Comparison of ENCODE assay signal across 8 mouse cellular contexts in the genomic region with DNA sequence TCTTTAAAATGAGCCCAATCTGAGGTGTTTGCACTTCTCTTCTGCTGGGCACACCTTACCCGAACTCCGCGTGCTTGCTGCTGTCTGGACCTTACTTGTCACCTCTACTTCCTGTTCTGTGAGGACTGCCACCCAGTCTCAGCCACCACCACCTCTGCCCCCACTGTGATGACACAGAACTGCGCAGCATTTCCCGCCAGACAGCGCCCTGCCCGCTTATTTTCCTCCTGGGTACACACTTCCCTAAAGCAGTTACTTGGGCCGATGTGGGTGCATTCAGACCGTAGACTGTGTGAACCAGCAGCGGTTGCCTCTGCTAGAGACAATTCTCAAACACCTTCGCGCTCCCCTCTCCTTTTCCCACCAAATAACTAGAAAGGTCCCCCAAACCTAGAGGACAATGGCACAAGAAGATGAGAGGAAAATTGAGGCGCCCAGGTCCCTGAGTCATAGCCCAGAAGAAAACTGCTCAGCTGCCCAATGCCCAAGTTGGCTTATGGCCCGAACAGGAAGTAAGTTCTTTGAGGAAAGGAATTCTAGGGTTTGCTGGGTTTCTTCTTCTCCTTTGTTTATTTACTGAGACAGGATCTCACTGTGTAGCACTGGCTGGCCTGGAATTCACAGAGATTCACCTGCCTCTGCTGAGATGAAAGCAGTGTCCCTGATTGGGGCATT. TPM values are rescaled to one million over a fixed set of nuclear protein-coding genes. Genes with fewer than 3 reads are reported as not detected.
A peak's percentile ranks its signal among the peaks of the same experiment; 100 is the strongest.
DNase-seq lines count a peak whose midpoint lies in the region; ATAC-seq lines count a peak whose summit lies in the region.

No protein-coding gene starts in this region.

- ATAC-seq in megakaryocyte, adult 5-6 weeks (ENCODE audit: poor library complexity, severe bottlenecking), result peak; percentile 98

- DNase-seq in 3T3-L1 (ENCODE audit: low read depth, low spot score), result peak; percentile 65
- DNase-seq in NIH3T3 (ENCODE audit: low read depth), result peak; percentile 30
- DNase-seq in heart, postnatal 25 days (ENCODE audit: low spot score), result peak; percentile 27
- DNase-seq in thymus, postnatal 36 days, result peak; percentile 68 to 78
- DNase-seq in layer of hippocampus, adult 8-10 months (ENCODE audit: low spot score in 2 of 2), result no peak
- no peak for DNase-seq in cerebellum, postnatal 14 days
- DNase-seq in layer of hippocampus, postnatal 25 days (ENCODE audit: extremely low spot score in 1 of 2, low spot score in 1 of 2), result no peak

- intact Hi-C loops in heart, postnatal 25 days (cut with DNase I), result no loop called here

RNA-seq across cellular contexts. Expression of gene Gm20403, which starts 12.8 kb away (rescaled TPM):
- not detected for total RNA-seq in heart, postnatal 25 days (2021)
- total RNA-seq in megakaryocyte, adult 5-6 weeks (2015), result not detected in 2 replicates
- total RNA-seq in megakaryocyte, adult 5-6 weeks (2017), result not detected in 2 replicates
- total RNA-seq in layer of hippocampus, adult 8-10 months (2022), result not detected
- total RNA-seq in layer of hippocampus, postnatal 25 days (2021), result not detected

RNA-seq across cellular contexts. Expression of gene Baz1a, which starts 15.0 kb away (rescaled TPM):
- 1 to 10 TPM; 6.8 to 8.6 TPM for total RNA-seq in heart, postnatal 25 days (2021)
- total RNA-seq in megakaryocyte, adult 5-6 weeks (2015), result 187 and 200 TPM in 2 replicates
- 105 and 107 TPM in 2 replicates for total RNA-seq in megakaryocyte, adult 5-6 weeks (2017)
- total RNA-seq in layer of hippocampus, adult 8-10 months (2022), result 1 to 10 TPM in 3 of 4 experiments, under 1 TPM in 1; 0.49 to 4.9 (median 2.1) TPM
- 1 to 10 TPM; 1.6 to 2.3 TPM for total RNA-seq in layer of hippocampus, postnatal 25 days (2021)

Comparison
In these comparisons a context has a peak if more than half of its experiments do, and no peak if none do; other contexts are left out.
1. DNase-seq: peak in 3T3-L1 (single experiment), NIH3T3 (single experiment), heart, postnatal 25 days (single experiment) and thymus, postnatal 36 days (2 of 2); none in layer of hippocampus, adult 8-10 months (0 of 2), cerebellum, postnatal 14 days (0 of 2) and layer of hippocampus, postnatal 25 days (0 of 2).
2. RNA of gene Baz1a, which starts 15.0 kb away (total RNA-seq): 105 to 200 TPM in megakaryocyte, adult 5-6 weeks; 6.8 to 8.6 TPM in heart, postnatal 25 days, 0.49 to 4.9 TPM in layer of hippocampus, adult 8-10 months and 1.6 to 2.3 TPM in layer of hippocampus, postnatal 25 days; every median in the first group is over 10 times any median in the second.